Mouse (Mus musculus) mouse trophoblast stem cell (cell line): ENCODE results near the gene Wnt11.

Source experiments
- in situ Hi-C, 2 experiments: fragments of 300-500 bp; cut with MseI, MboI; formaldehyde crosslinking; loops; 2 replicates in 1 of 2; 3 replicates in 1 of 2; pipeline ENCODE4 v1.15.1; 2025

The Wnt11 gene

GRCm38 (mm10) chr7:98828876-98829275 lies 6.0 kb upstream of the Wnt11 start:
- in situ Hi-C loops, result no loop called here

GRCm38 (mm10) chr7:98831290-98831689 lies 3.6 kb upstream of the Wnt11 start:
- in situ Hi-C loops, result no loop called here

- in situ Hi-C loops, result loop anchor here (5.0 kb wide), 1 partner anchor 93 kb away; no protein-coding TSS in a partner anchor
These were observed 868 bp downstream of the Wnt11 start for GRCm38 (mm10) chr7:98835519-98836441.

- in situ Hi-C loops, result loop anchor here (5.0 kb wide), 1 partner anchor 94 kb away; no protein-coding TSS in a partner anchor
These were observed 1.7 kb downstream of the Wnt11 start for GRCm38 (mm10) chr7:98836646-98837045.

GRCm38 (mm10) chr7:98837901-98838300 lies 3.0 kb downstream of the Wnt11 start:
- in situ Hi-C loops, result loop anchor here (5.0 kb wide), 1 partner anchor 96 kb away; no protein-coding TSS in a partner anchor

- in situ Hi-C loops, result loop anchor here (5.0 kb wide), 1 partner anchor 96 kb away; no protein-coding TSS in a partner anchor
These were observed 3.8 kb downstream of the Wnt11 start for GRCm38 (mm10) chr7:98838729-98839141.

GRCm38 (mm10) chr7:98839312-98839711 lies 4.4 kb downstream of the Wnt11 start:
- in situ Hi-C loops, result loop anchor here (5.0 kb wide), 1 partner anchor 97 kb away; no protein-coding TSS in a partner anchor

- in situ Hi-C loops, result no loop called here
These were observed 5.9 kb downstream of the Wnt11 start for GRCm38 (mm10) chr7:98840771-98841170.

- in situ Hi-C loops, result no loop called here
These were observed 6.9 kb downstream of the Wnt11 start for GRCm38 (mm10) chr7:98841802-98842201.

- in situ Hi-C loops, result no loop called here
These were observed 8.1 kb downstream of the Wnt11 start for GRCm38 (mm10) chr7:98842997-98843396.

- in situ Hi-C loops, result no loop called here
These were observed 8.7 kb downstream of the Wnt11 start for GRCm38 (mm10) chr7:98843649-98844048.

- in situ Hi-C loops, result no loop called here
These were observed 14.2 kb downstream of the Wnt11 start for GRCm38 (mm10) chr7:98848899-98849640.

- in situ Hi-C loops, result no loop called here
These were observed 15.5 kb downstream of the Wnt11 start for GRCm38 (mm10) chr7:98850388-98850787.

- in situ Hi-C loops, result no loop called here
These were observed 16.3 kb downstream of the Wnt11 start for GRCm38 (mm10) chr7:98851220-98851619.

- in situ Hi-C loops, result no loop called here
These were observed 18.2 kb downstream of the Wnt11 start for GRCm38 (mm10) chr7:98852950-98853650.

- in situ Hi-C loops, result no loop called here
These were observed 18.9 kb downstream of the Wnt11 start for GRCm38 (mm10) chr7:98853806-98854205.

GRCm38 (mm10) chr7:98855388-98855787 lies 20.5 kb downstream of the Wnt11 start:
- in situ Hi-C loops, result no loop called here

- in situ Hi-C loops, result no loop called here
These were observed 21.2 kb downstream of the Wnt11 start for GRCm38 (mm10) chr7:98856128-98856527.

GRCm38 (mm10) chr7:98857094-98857493 lies 22.2 kb downstream of the Wnt11 start:
- in situ Hi-C loops, result no loop called here

- in situ Hi-C loops, result no loop called here
These were observed 26.1 kb downstream of the Wnt11 start for GRCm38 (mm10) chr7:98861002-98861401.

GRCm38 (mm10) chr7:98862994-98863393 lies 28.1 kb downstream of the Wnt11 start:
- in situ Hi-C loops, result no loop called here
